Mouse (Mus musculus): ENCODE measurements around the gene Adgrb3. TPM values are rescaled to one million over a fixed set of nuclear protein-coding genes. Genes with fewer than 3 reads are reported as not detected.

The Adgrb3 gene
- 0.49 and 0.89 TPM in 2 replicates for polyA plus RNA-seq (2014; fragmentation: Nextera tagmentation; extraction: Ambion mirVana)

DNA sequence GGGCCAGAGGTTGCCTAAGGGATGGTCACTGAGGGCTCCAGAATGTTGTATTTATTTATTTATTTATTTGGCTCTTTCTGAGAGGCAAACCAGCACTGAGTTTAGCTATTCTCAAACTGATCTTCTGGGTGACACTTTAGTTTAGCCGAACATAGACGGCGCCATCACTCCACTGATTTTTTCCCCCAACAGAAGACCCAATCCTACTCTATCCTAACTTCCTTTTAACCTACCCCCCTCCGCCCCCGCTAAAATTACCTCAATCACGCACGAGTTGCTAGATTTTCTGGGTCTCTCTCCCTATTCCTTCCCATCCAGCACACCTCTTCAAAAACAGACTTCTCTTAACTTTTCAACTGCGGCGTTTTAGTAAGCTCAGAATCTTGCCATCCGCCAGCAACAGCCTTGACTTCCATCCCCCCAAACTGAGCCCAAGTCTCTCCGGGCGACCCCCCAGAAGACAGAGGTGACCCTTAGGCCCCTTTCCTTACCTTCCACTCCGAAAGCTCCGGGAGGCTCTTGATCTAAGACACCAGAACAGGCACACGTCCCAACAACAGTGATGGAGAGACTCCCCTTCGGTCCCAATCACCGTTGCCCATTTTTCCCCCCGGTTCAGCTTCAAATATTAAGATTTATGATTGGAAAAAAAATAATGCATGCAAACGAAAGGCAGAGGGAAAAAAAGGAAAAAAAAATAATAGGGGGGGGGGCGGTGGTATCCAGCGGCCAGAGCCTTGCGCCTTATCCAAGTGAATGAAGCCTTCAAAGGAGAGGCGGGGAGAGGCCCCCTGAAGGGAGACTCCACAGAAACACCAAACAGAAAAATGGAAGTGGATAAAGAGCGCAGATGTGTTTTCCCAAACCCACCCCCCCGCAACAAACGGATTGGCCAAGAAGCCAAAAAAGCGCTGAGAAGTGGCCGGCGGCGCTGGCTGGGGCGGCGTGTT lies at the start of gene Adgrb3:
Gene Adgrb3 (minus strand): TSS at position 737 of the 950 bp plus-strand sequence.
- Histone ChIP-seq H3K4me2 (peak within 1 kb of the TSS; percentile 90), H3K4me3 (ENCODE audit: low read depth, low read length) (peak within 1 kb of the TSS; percentile 60), H3K27ac (ENCODE audit: low read depth, low read length) (no peak within 1 kb of the TSS), H3K36me3 (ENCODE audit: control insufficient read depth, insufficient read depth, low read length) (no peaks in the 10 kb centered on the region), H3K9me3 (replicated peaks; ENCODE audit: control insufficient read depth, low read length) (no peaks in the 10 kb centered on the region), H3K4me1 (ENCODE audit: control insufficient read depth, insufficient read depth, low read length) (no peaks in the 10 kb centered on the region), H3K27me3 (ENCODE audit: control insufficient read depth, insufficient read depth, low read length) (peaks cover 32% of the 10 kb centered on the region), H3K9ac (ENCODE audit: low read depth, low read length) (no peak within 1 kb of the TSS)
- ATAC-seq (replicated peaks; ENCODE audit: insufficient number of reproducible peaks, low FRiP score, low TSS enrichment), result 0 out of 2 replicates have a peak, but pooled peaks have one; percentile 29
- 2% methylated on average over 31 of the region's 32 CpGs for WGBS (ENCODE audit: insufficient replicate concordance)

- Histone ChIP-seq H3K4me3 (ENCODE audit: low read depth, low read length) (no peak overlapping the region), H3K36me3 (ENCODE audit: control insufficient read depth, insufficient read depth, low read length) (no peaks in the 10 kb centered on the region), H3K27ac (ENCODE audit: low read depth, low read length) (no peak overlapping the region), H3K9ac (ENCODE audit: low read depth, low read length) (no peak overlapping the region), H3K27me3 (ENCODE audit: control insufficient read depth, insufficient read depth, low read length) (no peaks in the 10 kb centered on the region), H3K4me1 (ENCODE audit: control insufficient read depth, insufficient read depth, low read length) (no peaks in the 10 kb centered on the region), H3K9me3 (replicated peaks; ENCODE audit: control insufficient read depth, low read length) (no peaks in the 10 kb centered on the region), H3K4me2 (no peak overlapping the region)
- no peak for ATAC-seq (replicated peaks; ENCODE audit: insufficient number of reproducible peaks, low FRiP score, low TSS enrichment)
- WGBS (ENCODE audit: insufficient replicate concordance), result 81% methylated on average over 5 of the region's 5 CpGs
Measured at GRCm38 (mm10) chr1:25877526-25877925, 48.0 kb upstream of the Adgrb3 start.

GRCm38 (mm10) chr1:25857473-25857872 lies 28.0 kb upstream of the Adgrb3 start:
- no peak overlapping the region for H3K9ac ChIP-seq (ENCODE audit: low read depth, low read length)
- ATAC-seq (replicated peaks; ENCODE audit: insufficient number of reproducible peaks, low FRiP score, low TSS enrichment), result no peak
- no peaks in the 10 kb centered on the region for H3K4me1 ChIP-seq (ENCODE audit: control insufficient read depth, insufficient read depth, low read length)
- no peak overlapping the region for H3K4me2 ChIP-seq
- no peaks in the 10 kb centered on the region for H3K36me3 ChIP-seq (ENCODE audit: control insufficient read depth, insufficient read depth, low read length)
- no peak overlapping the region for H3K4me3 ChIP-seq (ENCODE audit: low read depth, low read length)
- H3K27ac ChIP-seq (ENCODE audit: low read depth, low read length), result no peak overlapping the region
- WGBS (ENCODE audit: insufficient replicate concordance), result 81% methylated on average over 2 of the region's 2 CpGs
- no peaks in the 10 kb centered on the region for H3K9me3 ChIP-seq (replicated peaks; ENCODE audit: control insufficient read depth, low read length)
- H3K27me3 ChIP-seq (ENCODE audit: control insufficient read depth, insufficient read depth, low read length), result no peaks in the 10 kb centered on the region

DNA sequence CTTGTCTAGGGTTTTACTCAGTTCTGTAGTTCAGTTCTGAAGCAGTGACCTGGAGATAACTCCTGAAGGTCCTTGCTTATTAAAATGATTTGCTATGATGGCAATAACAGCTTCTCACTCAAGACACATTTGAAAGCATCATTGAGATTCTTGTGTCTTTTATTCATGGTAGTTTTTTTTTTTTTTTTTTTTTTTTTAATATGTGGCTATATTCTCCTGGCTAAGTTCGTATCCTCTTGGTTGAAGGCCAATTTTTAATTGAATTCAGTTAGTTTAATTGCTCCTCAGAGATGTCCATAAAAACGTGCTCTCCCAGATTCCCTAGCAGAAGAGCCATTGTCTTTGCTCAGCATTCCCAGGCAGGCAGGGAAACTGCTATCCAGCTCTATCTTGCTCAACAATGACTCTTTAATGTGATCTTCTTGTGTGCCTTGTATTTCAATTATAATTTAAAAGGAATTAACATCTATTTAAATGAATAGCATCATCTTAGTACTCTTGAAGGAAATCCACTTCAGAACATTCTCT lies 25.0 kb upstream of the Adgrb3 start:
- no peak overlapping the region for H3K4me2 ChIP-seq
- H3K9me3 ChIP-seq (replicated peaks; ENCODE audit: control insufficient read depth, low read length), result no peaks in the 10 kb centered on the region
- 46% methylated on average over 2 of the region's 2 CpGs for WGBS (ENCODE audit: insufficient replicate concordance)
- no peak overlapping the region for H3K9ac ChIP-seq (ENCODE audit: low read depth, low read length)
- no peaks in the 10 kb centered on the region for H3K36me3 ChIP-seq (ENCODE audit: control insufficient read depth, insufficient read depth, low read length)
- H3K27ac ChIP-seq (ENCODE audit: low read depth, low read length), result no peak overlapping the region
- H3K4me3 ChIP-seq (ENCODE audit: low read depth, low read length), result no peak overlapping the region
- no peaks in the 10 kb centered on the region for H3K4me1 ChIP-seq (ENCODE audit: control insufficient read depth, insufficient read depth, low read length)
- no peaks in the 10 kb centered on the region for H3K27me3 ChIP-seq (ENCODE audit: control insufficient read depth, insufficient read depth, low read length)
- no peak for ATAC-seq (replicated peaks; ENCODE audit: insufficient number of reproducible peaks, low FRiP score, low TSS enrichment)

- Histone ChIP-seq H3K27me3 (ENCODE audit: control insufficient read depth, insufficient read depth, low read length) (peaks cover 31% of the 10 kb centered on the region), H3K4me2 (no peak overlapping the region), H3K27ac (ENCODE audit: low read depth, low read length) (no peak overlapping the region), H3K9ac (ENCODE audit: low read depth, low read length) (no peak overlapping the region), H3K4me1 (ENCODE audit: control insufficient read depth, insufficient read depth, low read length) (no peaks in the 10 kb centered on the region), H3K36me3 (ENCODE audit: control insufficient read depth, insufficient read depth, low read length) (no peaks in the 10 kb centered on the region), H3K4me3 (ENCODE audit: low read depth, low read length) (no peak overlapping the region), H3K9me3 (replicated peaks; ENCODE audit: control insufficient read depth, low read length) (no peaks in the 10 kb centered on the region)
- WGBS (ENCODE audit: insufficient replicate concordance), result 74% methylated on average over 6 of the region's 6 CpGs
- ATAC-seq (replicated peaks; ENCODE audit: insufficient number of reproducible peaks, low FRiP score, low TSS enrichment), result no peak
Measured at GRCm38 (mm10) chr1:25832260-25832659, 2.8 kb upstream of the Adgrb3 start.

GRCm38 (mm10) chr1:25831521-25831900 lies 2.0 kb upstream of the Adgrb3 start:
- Histone ChIP-seq H3K4me2 (no peak overlapping the region), H3K27me3 (ENCODE audit: control insufficient read depth, insufficient read depth, low read length) (peaks cover 32% of the 10 kb centered on the region), H3K36me3 (ENCODE audit: control insufficient read depth, insufficient read depth, low read length) (no peaks in the 10 kb centered on the region), H3K4me3 (ENCODE audit: low read depth, low read length) (no peak overlapping the region), H3K27ac (ENCODE audit: low read depth, low read length) (no peak overlapping the region), H3K9ac (ENCODE audit: low read depth, low read length) (no peak overlapping the region), H3K4me1 (ENCODE audit: control insufficient read depth, insufficient read depth, low read length) (no peaks in the 10 kb centered on the region), H3K9me3 (replicated peaks; ENCODE audit: control insufficient read depth, low read length) (no peaks in the 10 kb centered on the region)
- 51% methylated on average over 2 of the region's 2 CpGs for WGBS (ENCODE audit: insufficient replicate concordance)
- no peak for ATAC-seq (replicated peaks; ENCODE audit: insufficient number of reproducible peaks, low FRiP score, low TSS enrichment)

DNA sequence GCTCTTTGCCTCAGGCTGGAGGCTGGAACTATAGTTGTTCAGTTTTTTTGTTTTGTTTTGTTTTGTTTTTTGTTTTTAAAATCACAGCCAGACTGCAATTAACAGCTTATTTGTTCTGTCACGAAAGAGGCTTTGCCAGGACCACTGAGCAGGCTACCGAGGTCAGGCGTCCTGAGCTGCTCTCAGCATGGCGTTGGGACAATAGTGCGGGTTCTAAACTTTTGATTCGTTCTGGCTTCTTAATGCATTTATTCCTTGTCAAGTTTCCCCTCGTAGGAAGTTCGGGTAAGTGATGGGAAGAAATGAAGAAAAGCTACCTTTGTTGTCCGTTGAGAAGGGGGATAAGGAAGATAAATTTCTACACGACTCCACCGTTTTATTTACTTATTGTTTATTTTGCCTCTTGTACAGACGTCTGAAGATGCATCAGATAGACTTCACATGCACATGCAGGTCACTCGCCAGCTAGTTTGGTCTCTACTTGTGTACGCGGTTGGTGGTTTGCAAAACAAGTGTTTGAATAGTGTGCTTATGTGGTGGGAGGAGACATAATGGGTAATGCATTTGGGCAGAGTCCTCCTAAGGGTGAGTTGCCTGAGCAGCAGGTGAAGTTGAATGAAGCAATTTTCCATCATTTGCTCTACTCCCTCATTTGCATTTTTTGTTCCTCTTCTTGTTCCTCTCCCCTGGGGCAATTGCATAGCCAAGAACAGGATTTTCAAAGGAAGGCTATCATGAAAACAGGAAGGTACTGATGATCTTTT lies 1.4 kb upstream of the Adgrb3 start:
- no peaks in the 10 kb centered on the region for H3K9me3 ChIP-seq (replicated peaks; ENCODE audit: control insufficient read depth, low read length)
- peaks cover 32% of the 10 kb centered on the region for H3K27me3 ChIP-seq (ENCODE audit: control insufficient read depth, insufficient read depth, low read length)
- 6% methylated on average over 15 of the region's 15 CpGs for WGBS (ENCODE audit: insufficient replicate concordance)
- no peak overlapping the region for H3K27ac ChIP-seq (ENCODE audit: low read depth, low read length)
- peak overlapping the region; percentile 60 for H3K4me3 ChIP-seq (ENCODE audit: low read depth, low read length)
- H3K9ac ChIP-seq (ENCODE audit: low read depth, low read length), result no peak overlapping the region
- H3K36me3 ChIP-seq (ENCODE audit: control insufficient read depth, insufficient read depth, low read length), result no peaks in the 10 kb centered on the region
- no peak for ATAC-seq (replicated peaks; ENCODE audit: insufficient number of reproducible peaks, low FRiP score, low TSS enrichment)
- no peaks in the 10 kb centered on the region for H3K4me1 ChIP-seq (ENCODE audit: control insufficient read depth, insufficient read depth, low read length)
- peak overlapping the region; percentile 90 for H3K4me2 ChIP-seq

DNA sequence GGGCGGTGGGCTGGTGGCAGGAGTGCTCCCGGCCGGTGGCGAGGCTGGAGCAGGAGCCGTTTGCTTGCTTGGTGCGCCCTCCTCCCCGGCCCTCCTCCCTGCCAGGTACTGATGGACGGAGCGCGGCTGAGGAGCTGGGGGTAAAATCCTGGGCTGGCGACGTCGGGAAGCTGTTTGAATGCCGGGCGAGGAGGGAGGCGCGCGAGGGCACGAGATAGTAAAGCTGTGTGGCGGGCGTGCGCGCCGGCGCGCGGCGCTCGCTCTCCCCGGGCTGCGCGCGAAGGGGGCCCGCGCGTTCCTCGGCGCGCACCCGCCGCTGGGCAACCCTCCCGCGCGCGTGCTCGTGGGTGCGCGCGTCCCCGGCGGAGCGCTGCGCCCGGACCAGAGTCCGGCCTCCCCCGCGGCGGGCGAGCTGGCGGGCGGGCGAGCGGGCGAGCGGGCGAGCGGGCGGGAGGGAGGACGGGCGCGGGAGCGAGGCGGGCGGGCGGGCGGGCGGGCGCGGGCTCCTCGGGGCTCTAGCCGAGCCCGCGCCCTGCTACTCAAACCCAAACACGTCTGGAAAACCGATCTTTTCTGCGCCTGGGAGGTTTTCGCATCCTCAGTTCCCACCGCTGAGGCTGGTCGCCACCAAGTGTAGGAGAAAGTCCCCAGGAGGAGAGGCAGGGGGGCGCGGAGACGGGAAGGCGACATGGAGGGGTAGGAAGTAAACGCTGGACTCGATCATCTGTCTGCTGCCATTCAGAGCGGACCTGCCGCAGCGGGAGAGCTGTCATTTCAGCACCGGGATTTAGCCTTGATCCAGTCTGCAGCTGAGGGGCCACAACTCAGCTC lies 629 bp upstream of the Adgrb3 start:
- Histone ChIP-seq H3K36me3 (ENCODE audit: control insufficient read depth, insufficient read depth, low read length) (no peaks in the 10 kb centered on the region), H3K4me3 (ENCODE audit: low read depth, low read length) (peak overlapping the region; percentile 60), H3K9ac (ENCODE audit: low read depth, low read length) (no peak overlapping the region), H3K27ac (ENCODE audit: low read depth, low read length) (no peak overlapping the region), H3K9me3 (replicated peaks; ENCODE audit: control insufficient read depth, low read length) (no peaks in the 10 kb centered on the region), H3K4me2 (peak overlapping the region; percentile 90), H3K27me3 (ENCODE audit: control insufficient read depth, insufficient read depth, low read length) (peaks cover 32% of the 10 kb centered on the region), H3K4me1 (ENCODE audit: control insufficient read depth, insufficient read depth, low read length) (no peaks in the 10 kb centered on the region)
- peak; percentile 77 for ATAC-seq (replicated peaks; ENCODE audit: insufficient number of reproducible peaks, low FRiP score, low TSS enrichment)
- under 1% methylated on average over 41 of the region's 99 CpGs for WGBS (ENCODE audit: insufficient replicate concordance)

Data from heart, embryonic 11.5 days (tissue).